Mouse (Mus musculus): ENCODE results near the gene Pspn.
A peak's percentile ranks its signal among the peaks of the same experiment; 100 is the strongest.

The Pspn gene

DNA sequence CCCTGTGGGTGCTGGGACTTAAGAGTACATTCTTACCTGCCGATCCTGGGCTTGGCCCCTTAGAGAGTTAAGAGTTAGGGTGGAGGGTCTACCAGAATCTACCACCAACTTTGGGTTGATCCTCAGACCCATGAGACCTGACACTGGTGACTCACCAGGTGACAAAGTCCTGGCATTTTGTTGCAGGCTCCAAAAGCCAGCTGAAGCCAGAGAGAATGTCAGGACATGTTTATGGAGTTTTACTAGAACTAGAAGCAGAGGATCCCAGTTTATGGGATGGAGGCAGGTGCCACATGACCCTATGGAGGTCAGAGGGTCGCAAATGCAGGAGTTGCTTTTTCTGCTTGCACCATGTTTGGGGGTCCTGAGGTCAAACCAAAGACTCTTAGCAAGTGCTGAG is 3.3 kb downstream of the Pspn start:
- no peak for DNase-seq (ENCODE audit: low spot score)

DNA sequence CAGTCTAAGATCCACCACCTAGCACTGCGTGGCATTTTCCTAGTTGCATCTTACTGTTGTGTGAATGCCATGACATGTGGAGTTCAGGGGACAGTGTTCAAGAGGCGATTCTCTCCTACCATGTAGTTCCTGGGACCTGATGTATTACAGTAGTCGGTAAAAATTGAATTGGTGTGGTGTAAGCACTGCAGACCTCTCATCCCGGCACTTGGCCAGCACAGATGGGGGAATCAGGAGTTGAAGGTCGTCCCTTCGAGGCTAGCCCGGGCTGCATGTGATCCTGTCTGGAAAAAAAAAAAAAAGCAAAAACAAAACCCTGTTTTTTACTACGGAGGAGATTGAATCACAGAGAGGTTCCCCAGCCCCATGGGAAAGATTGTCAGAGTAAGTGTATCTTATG is 4.8 kb downstream of the Pspn start:
- DNase-seq (ENCODE audit: low spot score) = no peak

DNA sequence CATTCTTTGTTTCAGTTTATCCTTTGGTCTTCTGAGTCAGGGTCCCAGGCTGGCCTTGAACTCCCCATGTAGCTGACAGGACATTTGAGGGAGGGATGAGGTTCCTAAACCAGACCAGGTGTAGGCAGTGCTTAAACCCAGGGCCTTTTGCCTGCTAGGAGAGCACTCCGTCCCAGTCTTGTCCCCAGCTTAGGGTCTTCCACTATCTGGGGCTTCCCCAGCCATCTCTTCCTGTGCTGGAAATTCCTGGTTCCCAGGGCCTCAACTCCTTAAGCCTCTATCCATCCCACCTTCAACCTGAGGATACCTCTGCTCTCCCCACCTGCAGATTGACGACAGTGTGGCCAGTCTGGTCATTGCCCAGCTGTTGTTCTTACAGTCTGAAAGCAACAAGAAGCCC is 8.9 kb downstream of the Pspn start:
- no peak for DNase-seq (ENCODE audit: low spot score)

DNA sequence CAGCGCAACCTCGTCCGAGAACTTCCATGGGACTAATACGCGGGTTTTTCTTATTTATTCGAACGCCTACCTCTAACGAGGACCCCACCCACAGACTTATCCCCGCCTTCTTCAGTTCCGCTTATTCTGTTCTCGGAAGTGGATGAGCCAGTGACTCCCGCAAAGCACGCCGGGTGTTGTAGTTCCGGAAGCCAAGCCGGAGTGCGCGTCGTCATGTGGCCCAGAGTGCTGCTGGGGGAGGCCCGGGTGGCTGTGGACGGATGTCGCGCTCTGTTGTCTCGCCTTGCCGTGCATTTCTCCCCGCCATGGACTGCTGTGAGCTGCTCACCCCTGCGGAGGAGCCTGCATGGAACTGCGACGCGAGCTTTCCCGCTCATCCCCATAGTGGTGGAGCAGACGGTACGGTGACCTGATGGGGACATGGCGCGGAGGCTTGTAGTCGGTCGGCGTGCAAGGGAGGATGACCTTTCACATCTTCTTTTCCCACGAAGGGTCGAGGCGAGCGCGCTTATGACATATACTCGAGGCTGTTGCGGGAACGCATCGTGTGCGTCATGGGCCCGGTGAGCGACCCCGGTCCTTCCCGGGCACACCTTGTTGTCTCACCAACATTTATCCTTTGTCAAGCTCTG is 9.6 kb downstream of the Pspn start, which contains the start of gene Clpp:
Gene Clpp (plus strand): TSS at position 191 of the 632 bp plus-strand sequence.
- DNase-seq (ENCODE audit: low spot score) = peak; percentile 64

DNA sequence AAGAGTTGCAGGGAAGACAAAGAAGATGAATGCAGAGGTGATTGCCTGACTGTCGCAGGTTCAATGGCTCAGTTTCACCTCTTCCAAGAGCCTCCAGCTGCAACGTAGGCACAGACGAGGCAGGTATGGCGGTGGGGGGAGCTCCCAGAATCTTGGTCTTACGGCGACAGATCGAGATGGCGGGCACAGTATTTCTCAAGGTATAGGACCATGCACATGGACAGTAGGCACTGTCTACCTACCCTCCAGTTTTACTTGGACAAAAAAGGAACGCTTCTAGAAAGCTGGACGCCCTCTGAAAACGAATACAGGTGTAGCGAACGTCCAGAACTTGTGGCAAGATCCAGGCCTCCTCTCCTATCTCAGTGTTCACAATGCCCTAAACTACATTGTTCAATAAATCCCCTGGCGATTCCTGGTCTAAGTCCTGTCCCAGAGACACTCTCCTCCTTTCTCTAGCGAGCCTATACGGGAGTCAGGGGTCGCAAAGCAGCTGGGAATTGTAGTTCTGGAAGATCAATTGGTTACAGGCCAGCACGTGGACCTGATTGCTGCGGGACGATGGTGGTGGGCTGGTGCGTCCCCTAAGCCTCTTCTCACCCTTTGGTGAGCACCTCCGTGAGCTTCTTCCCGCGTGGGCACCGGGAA is 10.2 kb downstream of the Pspn start:
- DNase-seq (ENCODE audit: low spot score) = no peak

DNA sequence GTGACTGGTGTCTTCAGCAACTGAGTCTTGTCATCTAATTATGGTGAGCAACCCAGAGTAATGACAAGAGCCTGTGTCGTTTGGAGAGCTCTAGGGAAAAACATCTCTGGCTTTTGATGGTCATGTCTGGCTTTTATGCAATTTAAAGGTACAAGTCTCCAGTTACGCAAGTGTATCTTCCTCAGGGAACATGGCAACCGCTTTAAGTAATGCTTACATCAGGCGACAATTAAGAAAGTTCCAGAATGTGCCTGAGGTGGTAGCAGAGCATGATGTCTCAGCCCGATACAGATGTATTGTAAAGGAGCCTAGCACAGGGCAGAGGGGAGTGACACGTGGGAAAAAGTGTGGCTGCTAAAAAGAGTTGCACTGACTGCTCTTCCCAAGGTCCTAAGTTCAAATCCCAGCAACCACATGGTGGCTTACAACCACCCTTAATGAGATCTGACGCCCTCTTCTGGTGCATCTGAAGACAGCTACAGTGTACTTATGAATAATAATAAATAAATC is 10.8 kb downstream of the Pspn start:
- no peak for DNase-seq (ENCODE audit: low spot score)

DNA sequence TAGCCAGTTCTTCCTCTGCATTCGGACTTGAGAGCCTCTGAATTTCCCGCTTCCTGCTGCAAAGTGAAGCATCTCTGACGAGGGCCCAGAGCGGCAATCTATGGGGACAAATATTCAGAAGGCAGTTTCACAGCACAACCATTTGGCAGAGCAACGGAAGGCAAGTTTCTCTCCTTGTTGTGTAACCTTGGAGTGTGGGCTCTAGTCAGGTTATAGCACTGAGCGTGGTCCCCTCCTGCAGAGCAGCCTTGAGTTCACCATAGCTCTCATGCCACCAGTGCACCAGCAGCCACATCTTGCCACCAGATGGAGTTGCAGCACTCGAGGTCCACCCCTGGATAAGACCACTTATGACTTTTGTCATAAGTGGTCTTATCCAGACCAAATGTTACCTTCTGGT is 11.4 kb downstream of the Pspn start:
- no peak for DNase-seq (ENCODE audit: low spot score)

DNA sequence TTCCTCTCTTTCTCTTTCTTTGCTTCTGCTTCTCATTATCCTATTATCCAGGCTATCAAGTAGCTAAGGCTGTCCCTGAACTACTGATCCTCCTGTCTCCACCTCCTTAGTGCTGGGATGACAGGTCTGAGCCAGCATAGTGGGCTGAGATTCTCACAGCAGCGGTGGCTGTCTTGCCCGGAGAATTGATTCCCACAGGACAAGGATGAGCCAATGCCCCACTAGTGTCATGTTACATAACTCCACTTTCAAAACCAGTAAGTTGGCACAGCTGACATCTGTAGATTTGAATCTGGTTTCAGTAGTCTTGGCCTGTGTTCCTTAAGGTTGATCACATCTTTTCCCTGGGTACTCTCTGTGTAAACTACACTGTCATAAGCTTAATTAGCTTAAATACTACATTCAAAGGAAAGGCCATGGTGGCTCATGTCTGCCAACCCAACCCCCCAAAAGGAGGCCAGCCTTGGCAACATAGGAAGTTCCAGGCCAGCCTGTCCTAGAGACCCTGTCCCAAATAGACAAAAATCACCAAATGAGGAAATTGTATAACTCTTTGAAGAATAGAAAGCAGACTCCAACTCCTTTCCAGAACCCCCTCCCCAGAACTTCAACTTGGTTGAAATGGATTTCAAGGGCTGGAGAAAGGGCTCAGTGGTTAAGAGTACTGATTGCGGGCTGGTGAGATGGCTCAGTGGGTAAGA is 13.6 kb downstream of the Pspn start:
- no peak for DNase-seq (ENCODE audit: low spot score)

DNA sequence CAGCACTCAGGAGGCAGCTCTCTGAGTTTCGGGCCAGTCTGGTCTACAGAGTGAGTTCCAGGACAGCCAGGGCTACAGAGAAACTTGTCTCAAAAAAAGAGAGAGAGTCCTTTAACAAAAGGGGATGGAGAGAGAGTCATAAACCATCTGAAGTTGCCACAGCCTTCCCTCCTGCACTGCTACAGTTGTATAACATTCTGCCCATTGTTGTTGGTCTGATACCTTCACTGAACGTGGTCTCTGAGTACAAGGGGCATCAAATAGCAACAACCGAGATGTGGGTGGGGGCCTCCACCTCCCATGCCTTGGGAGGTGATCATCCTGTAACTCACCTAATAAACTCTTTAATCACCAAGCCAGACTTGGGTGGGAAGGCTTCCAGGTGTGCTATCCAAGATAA is 14.2 kb downstream of the Pspn start:
- no peak for DNase-seq (ENCODE audit: low spot score)

DNA sequence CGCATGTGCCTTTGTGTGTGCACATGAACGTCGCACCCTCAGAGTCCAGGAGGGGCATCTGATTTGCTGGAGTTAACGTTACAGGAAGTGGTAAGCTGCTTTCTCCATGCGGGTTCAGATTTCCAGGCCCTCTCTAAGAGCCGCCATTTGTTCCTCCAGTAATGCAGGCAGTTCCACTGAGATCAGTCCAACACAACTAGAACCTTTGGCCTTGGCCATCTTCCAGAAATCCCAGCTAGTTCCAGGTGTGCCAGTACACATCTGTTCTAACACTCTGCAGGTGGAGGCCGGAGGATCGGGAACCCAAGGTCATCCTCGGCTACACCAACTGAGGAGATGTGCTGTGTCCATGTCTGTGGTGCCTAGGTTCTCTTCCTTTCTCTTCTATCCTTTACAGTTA is 14.9 kb downstream of the Pspn start:
- DNase-seq (ENCODE audit: low spot score) = no peak

DNA sequence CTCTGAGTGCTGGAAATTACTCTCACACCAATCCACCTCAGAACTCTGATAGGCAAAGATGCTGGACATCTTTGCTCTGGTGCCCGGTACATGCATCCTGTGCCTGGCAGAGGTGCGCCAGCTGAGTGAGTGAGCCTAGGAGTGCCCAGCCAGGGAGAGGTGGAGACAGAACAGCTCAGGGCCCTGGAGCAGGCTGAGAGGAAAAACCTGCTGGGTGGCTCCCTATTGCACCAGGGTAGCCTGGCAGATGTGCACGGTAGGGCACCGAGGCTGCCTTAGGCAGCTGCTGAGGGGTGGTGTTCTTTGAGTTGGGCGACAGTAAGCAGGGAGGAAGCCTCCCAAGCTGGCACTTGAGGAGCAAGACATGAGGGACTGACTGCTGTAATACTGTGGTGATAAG is 17.8 kb downstream of the Pspn start, which contains the start of gene Acer1:
Gene Acer1 (minus strand): TSS at position 114 of the 400 bp plus-strand sequence.
- DNase-seq (ENCODE audit: low spot score) = no peak

DNA sequence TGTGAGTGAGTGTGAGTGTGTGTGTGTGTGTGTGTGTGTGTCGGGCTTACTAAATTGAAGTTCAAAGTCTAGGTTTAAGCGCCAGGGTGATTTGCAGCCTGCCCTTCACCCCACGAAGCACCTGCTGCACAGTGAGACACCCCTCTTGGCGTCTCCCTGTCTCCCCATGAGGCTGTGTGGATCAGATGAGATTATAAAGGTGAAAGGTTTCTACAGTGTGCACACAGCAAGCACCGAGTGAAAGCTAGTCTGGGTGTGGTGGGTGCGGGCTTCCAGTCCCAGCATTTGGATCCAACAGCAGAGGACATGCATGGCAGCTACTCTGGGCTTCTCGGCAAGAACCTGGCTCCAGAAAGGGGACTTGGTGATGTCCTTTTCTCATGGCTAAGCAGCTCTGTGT is 18.8 kb downstream of the Pspn start:
- DNase-seq (ENCODE audit: low spot score) = no peak

DNA sequence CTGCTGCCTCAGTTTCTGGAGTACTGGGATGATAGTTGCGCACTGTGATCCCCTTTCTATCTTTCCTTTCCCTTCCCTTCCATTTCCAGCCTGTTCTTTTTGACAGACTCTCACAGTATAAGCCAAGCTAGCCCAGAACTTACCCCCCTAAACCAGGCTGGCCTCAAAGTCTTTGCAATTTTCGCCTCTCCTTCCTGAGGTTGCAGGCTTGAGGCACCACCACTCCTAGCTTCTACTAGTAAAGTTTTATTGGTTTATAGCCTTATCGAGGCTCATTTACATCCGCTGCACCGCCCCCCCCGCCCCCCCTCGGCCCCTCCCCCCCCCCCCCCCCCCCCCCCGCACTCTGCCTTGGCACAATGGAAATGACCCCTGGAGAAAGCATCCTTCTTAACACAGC is 20.3 kb downstream of the Pspn start:
- DNase-seq (ENCODE audit: low spot score) = no peak

DNA sequence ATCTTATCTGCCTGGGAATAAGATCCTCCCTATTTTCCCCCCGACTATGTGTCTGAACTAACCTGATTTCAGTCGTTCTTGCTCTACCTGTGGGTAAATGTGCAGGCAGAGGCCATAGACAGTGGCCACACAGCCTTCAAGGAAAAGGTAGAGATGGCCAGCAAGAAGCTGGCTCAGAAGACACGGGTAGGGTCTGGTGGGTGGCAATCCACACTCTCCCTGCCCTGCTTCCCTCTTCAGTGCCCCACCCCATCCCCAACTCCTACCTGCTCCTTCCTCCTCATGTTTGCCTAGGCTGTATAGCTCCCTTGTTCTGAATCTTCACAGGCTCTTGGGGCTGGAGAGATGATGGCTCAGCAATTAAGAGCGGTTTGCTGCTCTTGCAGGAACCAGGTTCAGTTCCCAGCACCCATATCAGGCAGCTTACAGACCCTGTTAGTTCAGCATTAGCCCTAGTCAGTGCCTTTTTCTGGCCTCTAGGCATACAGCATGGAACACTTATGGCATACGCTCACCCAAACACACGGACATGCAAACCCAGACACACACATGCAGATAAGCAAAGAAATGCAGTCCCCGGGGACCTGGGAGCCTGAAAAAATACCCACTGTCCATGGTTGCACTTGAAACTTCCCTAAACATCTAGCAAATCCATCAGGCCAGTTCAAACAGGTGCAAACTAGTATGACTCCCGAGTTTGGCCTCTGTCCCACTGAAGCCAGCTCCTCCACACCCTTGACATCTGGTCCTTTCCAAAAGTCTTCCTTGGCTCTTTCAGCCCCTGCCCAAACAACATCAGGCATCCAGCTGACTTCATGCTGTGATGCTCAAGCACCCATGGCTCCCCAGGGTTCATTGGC is 23.1 kb downstream of the Pspn start:
- DNase-seq (ENCODE audit: low spot score) = no peak

DNA sequence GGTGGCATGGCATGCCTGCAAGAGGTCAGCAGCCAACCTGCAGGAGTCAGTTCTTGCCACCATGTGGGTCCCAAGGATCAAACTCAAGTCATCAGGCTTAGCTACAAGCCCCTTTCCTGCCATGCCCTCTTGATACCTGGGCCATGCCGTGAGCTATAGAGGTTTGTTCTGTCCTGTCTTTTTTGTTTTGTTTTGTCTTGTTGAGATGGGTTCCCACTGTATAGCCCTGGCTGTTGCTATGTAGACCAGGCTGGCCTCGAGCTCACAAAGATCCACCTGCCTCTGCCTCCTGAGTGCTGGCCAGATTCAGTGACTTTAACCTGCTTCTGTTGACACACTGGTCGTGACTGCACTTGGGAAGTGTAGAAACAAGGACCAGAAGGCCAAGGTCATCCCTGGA is 24.4 kb downstream of the Pspn start:
- no peak for DNase-seq (ENCODE audit: low spot score)

DNA sequence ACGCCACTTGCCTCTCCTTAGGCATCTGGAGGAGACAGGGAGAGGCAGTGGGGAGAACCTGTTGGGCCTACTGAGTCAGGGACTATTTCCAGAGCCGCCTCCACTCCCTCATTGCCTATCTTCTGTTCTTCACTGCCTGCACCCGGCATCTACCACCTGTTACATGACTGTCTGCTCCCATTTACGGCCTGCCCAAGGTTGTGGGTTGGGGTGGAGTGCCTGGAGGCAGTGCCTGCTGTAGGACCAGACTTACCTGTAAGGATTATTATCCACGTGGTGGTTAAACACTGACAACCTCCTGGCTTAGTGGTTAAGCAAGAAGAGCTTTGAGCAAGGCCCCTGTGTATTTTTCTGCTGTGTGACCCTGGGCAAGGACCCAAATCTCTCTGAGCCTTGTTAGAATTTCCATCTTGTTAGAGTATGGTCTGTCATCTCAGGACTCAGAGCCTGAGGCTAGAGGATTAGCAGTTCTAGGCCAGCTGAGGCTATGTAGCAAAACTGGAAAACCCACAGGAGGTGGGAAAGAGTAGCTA is 25.0 kb downstream of the Pspn start:
- DNase-seq (ENCODE audit: low spot score) = no peak

DNA sequence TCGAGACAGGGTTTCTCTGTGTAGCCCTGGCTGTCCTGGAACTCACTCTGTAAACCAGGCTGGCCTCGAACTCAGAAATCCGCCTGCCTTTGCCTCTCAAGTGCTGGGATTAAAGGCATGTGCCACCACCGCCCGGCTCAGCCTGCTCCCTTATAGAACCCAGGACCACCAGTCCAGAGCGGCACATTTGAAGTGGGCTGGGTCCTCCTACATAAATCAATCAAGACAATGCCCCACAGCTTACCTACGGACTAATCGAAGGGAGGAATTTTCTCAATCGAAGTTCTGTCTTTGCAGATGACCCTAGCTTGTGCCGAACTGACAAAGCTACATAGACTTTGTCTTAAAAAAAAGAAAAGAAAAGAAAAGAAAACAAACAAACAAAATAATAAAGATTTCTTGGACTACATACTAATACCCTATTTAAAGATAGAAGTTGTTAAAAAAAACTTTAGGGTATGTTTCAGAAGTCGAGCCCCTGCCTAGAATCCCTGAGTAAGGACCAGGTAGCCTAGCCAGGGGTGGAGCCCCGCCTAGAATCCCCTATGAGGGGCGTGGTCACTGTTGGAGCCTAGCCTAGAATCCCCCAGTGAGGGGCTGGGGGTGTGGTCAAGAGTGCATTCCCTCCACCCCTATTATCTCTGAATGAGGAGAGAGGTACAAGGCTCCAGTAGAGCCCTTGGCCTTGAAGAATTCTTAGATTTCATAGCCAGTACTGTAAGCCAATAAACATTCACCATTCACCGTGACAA is 25.7 kb downstream of the Pspn start:
- DNase-seq (ENCODE audit: low spot score) = no peak

DNA sequence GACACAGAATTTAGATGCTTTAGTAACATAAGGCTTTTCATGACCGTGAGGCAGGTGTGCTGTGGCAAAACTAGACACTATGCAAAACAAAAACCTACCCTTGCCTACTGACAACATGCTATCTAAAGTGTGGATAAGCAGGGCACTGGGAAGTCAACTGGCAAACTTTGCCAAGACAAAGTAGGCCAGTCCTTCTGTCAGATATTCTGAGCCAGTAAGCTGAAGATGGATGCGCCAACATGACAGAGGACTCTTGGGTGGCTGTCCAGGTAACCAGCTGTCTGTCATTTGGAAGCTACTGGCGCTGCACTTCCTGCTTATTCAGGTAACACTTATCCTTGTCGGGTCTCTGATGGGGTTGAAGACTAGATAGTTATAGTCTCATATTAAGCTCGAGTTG is 29.7 kb downstream of the Pspn start:
- no peak for DNase-seq (ENCODE audit: low spot score)

DNA sequence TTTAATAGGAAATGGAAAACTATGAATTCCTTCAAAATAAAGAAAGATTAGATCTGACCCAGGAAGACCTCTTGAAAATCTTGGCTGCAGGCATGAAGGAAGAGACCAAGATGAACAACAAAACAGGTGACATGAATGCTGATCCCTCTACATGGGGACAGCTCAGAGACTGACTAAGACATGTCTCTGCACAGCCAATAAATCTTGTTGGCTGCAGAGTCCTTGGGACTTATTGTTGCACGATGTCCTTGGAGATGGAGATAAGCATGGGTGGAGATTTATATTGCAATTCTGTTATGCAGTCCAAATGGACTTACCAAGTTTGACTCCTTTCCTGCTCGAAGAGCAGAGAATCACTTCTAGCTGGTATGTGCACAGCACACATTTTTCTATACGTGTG is 30.5 kb downstream of the Pspn start:
- no peak for DNase-seq (ENCODE audit: low spot score)

DNA sequence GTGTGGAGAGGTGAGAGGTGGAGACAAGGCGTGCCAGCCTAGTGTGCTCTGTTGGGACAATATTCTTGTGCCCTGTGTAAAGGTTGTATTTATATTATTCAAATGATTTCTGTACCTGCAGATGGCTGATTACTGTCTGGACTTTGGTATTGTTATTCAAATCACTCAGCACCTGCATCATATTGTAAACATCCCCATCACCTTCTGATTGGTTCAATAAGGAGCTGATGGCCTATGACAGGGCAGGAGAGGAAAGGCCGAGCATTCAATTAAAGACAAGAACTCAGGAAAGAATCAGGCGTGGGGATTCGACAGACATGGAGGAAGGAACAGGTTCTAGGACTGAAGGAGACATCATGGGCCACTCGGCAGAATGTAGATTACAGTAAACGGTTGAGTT is 36.2 kb downstream of the Pspn start:
- no peak for DNase-seq (ENCODE audit: low spot score)
